ENCODE assay signal across 8 mouse cellular contexts in the genomic region with DNA sequence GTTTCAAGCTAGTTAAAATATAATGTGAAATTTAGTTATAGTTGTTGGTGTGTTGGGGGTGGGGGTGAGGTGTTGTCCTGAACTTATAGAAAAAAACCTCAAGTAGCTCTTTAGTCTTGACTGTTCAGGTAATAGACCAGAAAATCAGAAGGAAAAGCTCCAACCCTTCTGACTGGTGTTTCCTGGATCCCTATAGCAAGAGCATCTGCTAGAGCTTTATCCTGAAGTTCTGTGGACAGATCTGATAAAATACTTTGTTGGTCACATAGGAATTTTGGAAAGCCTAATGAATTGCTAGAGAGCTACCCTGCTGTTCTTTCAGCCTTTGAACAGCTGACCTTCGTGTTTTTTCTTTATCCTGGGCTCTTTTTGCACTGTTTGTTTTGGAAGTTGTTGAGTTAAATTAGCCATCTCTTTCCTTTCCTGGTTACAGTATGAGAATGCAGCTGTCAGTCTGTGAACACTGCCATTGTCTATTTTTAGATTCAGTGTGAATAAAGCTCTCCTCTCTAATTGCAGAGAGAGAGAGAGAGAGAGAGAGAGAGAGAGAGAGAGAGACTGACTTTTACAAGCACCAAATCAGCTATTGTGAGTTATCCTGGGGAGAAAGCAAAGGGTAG. TPM values are rescaled to one million over a fixed set of nuclear protein-coding genes. Genes with fewer than 3 reads are reported as not detected.
DNase-seq lines count a peak whose midpoint lies in the region; ATAC-seq lines count a peak whose summit lies in the region.

No protein-coding gene starts in this region.

- no peak overlapping the region for H3K4me3 ChIP-seq in hindbrain, embryonic 13.5 days
- no peak overlapping the region for H3K4me3 ChIP-seq in hindbrain, embryonic 10.5 days
- no peak overlapping the region for H3K4me3 ChIP-seq in forebrain, embryonic 15.5 days
- no peak overlapping the region for H3K4me3 ChIP-seq in midbrain, embryonic 14.5 days (replicated peaks; ENCODE audit: low read depth, low read length)

- peak overlapping the region; percentile 48; the same call in 1 of the 2 replicates for H3K27ac ChIP-seq in hindbrain, embryonic 13.5 days
- no peak overlapping the region for H3K27ac ChIP-seq in hindbrain, embryonic 10.5 days
- H3K27ac ChIP-seq in forebrain, embryonic 15.5 days (replicated peaks): peak overlapping the region; percentile 84
- H3K27ac ChIP-seq in midbrain, embryonic 14.5 days (replicated peaks; ENCODE audit: low read depth, low read length): peak overlapping the region; percentile 61

- WGBS in hindbrain, embryonic 13.5 days: 0% methylated on average over 1 of the region's 1 CpGs
- WGBS in hindbrain, embryonic 10.5 days: 7% methylated on average over 1 of the region's 1 CpGs
- 0% methylated on average over 1 of the region's 1 CpGs for WGBS in forebrain, embryonic 15.5 days
- 0% methylated on average over 1 of the region's 1 CpGs for WGBS in midbrain, embryonic 14.5 days

- H3K27me3 ChIP-seq in hindbrain, embryonic 13.5 days: no peaks in the 10 kb centered on the region
- H3K27me3 ChIP-seq in hindbrain, embryonic 10.5 days (ENCODE audit: insufficient read depth, poor library complexity, severe bottlenecking): no peaks in the 10 kb centered on the region
- H3K27me3 ChIP-seq in forebrain, embryonic 15.5 days: no peaks in the 10 kb centered on the region
- H3K27me3 ChIP-seq in midbrain, embryonic 14.5 days (ENCODE audit: control insufficient read depth, insufficient read depth, low read length): no peaks in the 10 kb centered on the region

- H3K4me2 ChIP-seq in hindbrain, embryonic 13.5 days: no peak overlapping the region
- no peak overlapping the region for H3K4me2 ChIP-seq in forebrain, embryonic 15.5 days (replicated peaks)
- no peak overlapping the region; the same call in 1 of the 2 replicates for H3K4me2 ChIP-seq in midbrain, embryonic 14.5 days (ENCODE audit: low read length)

- 0 out of 2 replicates have a peak, but pooled peaks have one; percentile 22 for ATAC-seq in hindbrain, embryonic 13.5 days (ENCODE audit: low FRiP score)
- peak; percentile 75 for ATAC-seq in forebrain, embryonic 15.5 days (replicated peaks)
- ATAC-seq in midbrain, embryonic 14.5 days (ENCODE audit: low FRiP score, low TSS enrichment): 0 out of 2 replicates have a peak, but pooled peaks have one; percentile 19

- H3K36me3 ChIP-seq in hindbrain, embryonic 13.5 days: no peaks in the 10 kb centered on the region
- H3K36me3 ChIP-seq in hindbrain, embryonic 10.5 days: peaks cover 5% of the 10 kb centered on the region; the same call in 1 of the 2 replicates
- H3K36me3 ChIP-seq in forebrain, embryonic 15.5 days: no peaks in the 10 kb centered on the region
- no peaks in the 10 kb centered on the region for H3K36me3 ChIP-seq in midbrain, embryonic 14.5 days (ENCODE audit: control insufficient read depth, insufficient read depth, low read length)

- no peaks in the 10 kb centered on the region for H3K9me3 ChIP-seq in hindbrain, embryonic 13.5 days
- no peaks in the 10 kb centered on the region for H3K9me3 ChIP-seq in hindbrain, embryonic 10.5 days
- H3K9me3 ChIP-seq in forebrain, embryonic 15.5 days: no peaks in the 10 kb centered on the region
- H3K9me3 ChIP-seq in midbrain, embryonic 14.5 days (ENCODE audit: control insufficient read depth, low read length): no peaks in the 10 kb centered on the region

- H3K4me1 ChIP-seq in hindbrain, embryonic 13.5 days (replicated peaks): peaks cover 10% of the 10 kb centered on the region
- H3K4me1 ChIP-seq in hindbrain, embryonic 10.5 days (replicated peaks): peaks cover 21% of the 10 kb centered on the region
- H3K4me1 ChIP-seq in forebrain, embryonic 15.5 days: peaks cover 18% of the 10 kb centered on the region
- H3K4me1 ChIP-seq in midbrain, embryonic 14.5 days (ENCODE audit: control insufficient read depth, insufficient read depth, low read length): peaks cover 9% of the 10 kb centered on the region

- no peak for DNase-seq in hindbrain, embryonic 10.5 days (ENCODE audit: low spot score)
- DNase-seq in brain, adult 2 months (ENCODE audit: low read depth, low spot score): peak; percentile 63
- peak; percentile 45 for DNase-seq in midbrain, embryonic 14.5 days
- DNase-seq in gastrocnemius, postnatal 4 days (ENCODE audit: low spot score in 2 of 2): no peak
- DNase-seq in right cerebral cortex, postnatal 25 days: no peak
- no peak for DNase-seq in frontal cortex, postnatal 36 days (ENCODE audit: low spot score in 2 of 2)

- no peak overlapping the region for H3K9ac ChIP-seq in hindbrain, embryonic 13.5 days
- H3K9ac ChIP-seq in forebrain, embryonic 15.5 days (replicated peaks): no peak overlapping the region
- no peak overlapping the region for H3K9ac ChIP-seq in midbrain, embryonic 14.5 days (replicated peaks; ENCODE audit: low read length)

RNA-seq across cellular contexts. Expression of a gene that starts 46.4 kb away (rescaled TPM):
- 94.5 and 110 TPM in 2 replicates for polyA plus RNA-seq in hindbrain, embryonic 13.5 days (2015; fragmentation: Nextera tagmentation; extraction: Ambion mirVana)
- 134 and 137 TPM in 2 replicates for polyA plus RNA-seq in hindbrain, embryonic 10.5 days (2016; fragmentation: Nextera tagmentation; extraction: Ambion mirVana)
- polyA plus RNA-seq in forebrain, embryonic 15.5 days (2015; fragmentation: Nextera tagmentation; extraction: Ambion mirVana): 39.6 and 48.6 TPM in 2 replicates
- 59.5 and 104 TPM in 2 replicates for polyA plus RNA-seq in midbrain, embryonic 14.5 days (2014; fragmentation: Nextera tagmentation; extraction: Ambion mirVana)
- total RNA-seq in gastrocnemius, postnatal 4 days (2021): 10 to 100 TPM; 68.4 to 74.0 TPM

Comparison
In these comparisons a context has a peak if more than half of its experiments do, and no peak if none do; other contexts are left out.
1. ATAC-seq: peak in every context shown above with its lines; median percentile 75 in forebrain, embryonic 15.5 days; 22 in hindbrain, embryonic 13.5 days; 19 in midbrain, embryonic 14.5 days.
2. DNase-seq: peak in brain, adult 2 months (single experiment) and midbrain, embryonic 14.5 days (single experiment); none in hindbrain, embryonic 10.5 days (single experiment), gastrocnemius, postnatal 4 days (0 of 2), right cerebral cortex, postnatal 25 days (single experiment) and frontal cortex, postnatal 36 days (0 of 2).